Mouse (Mus musculus) neural tube, embryonic 11.5 days (tissue): ENCODE data around the gene Elavl1. TPM values are rescaled to one million over a fixed set of nuclear protein-coding genes. Genes with fewer than 3 reads are reported as not detected.
"Not testable (repeated sequence)": the region's sequence is repeated elsewhere in the genome, so short reads cannot be mapped to it uniquely, and the experiment has no call there.

ENCODE experiments used
- ATAC-seq: fragments of 200-750 bp; cut with Nextera tagmentation; 2 replicates; pipeline ENCODE4 v1.8.0; 2017; ENCODE audit warnings: moderate number of reproducible peaks, mild to moderate bottlenecking, moderate TSS enrichment, moderate library complexity; ENCODE audit not compliant: insufficient read depth, low FRiP score, low TSS enrichment
- DNase-seq: peaks from one replicate; pipeline ENCODE4 v3.0.0-alpha.2; 2015; ENCODE audit warnings: low spot score
- H3K27ac ChIP-seq: fragments of 300-500 bp; sonication (generic); 2 replicates; pipeline ENCODE4 v1.5.1; 2014; ENCODE audit warnings: low read depth, mild to moderate bottlenecking, low read length
- H3K27me3 ChIP-seq: fragments of 300-500 bp; sonication (generic); 2 replicates; pipeline ENCODE4 v1.6.1; 2014; ENCODE audit warnings: mild to moderate bottlenecking, low read length, mixed read lengths; ENCODE audit not compliant: control insufficient read depth, insufficient read depth
- H3K36me3 ChIP-seq: fragments of 300-500 bp; sonication (generic); 2 replicates; pipeline ENCODE4 v1.6.1; 2014; ENCODE audit warnings: mild to moderate bottlenecking, low read length, moderate library complexity, mixed read lengths; ENCODE audit not compliant: control insufficient read depth, insufficient read depth
- H3K4me1 ChIP-seq: fragments of 300-500 bp; sonication (generic); 2 replicates; pipeline ENCODE4 v1.6.1; 2014; ENCODE audit warnings: low read length, mixed read lengths; ENCODE audit not compliant: control insufficient read depth, insufficient read depth
- H3K4me2 ChIP-seq: fragments of 300-500 bp; sonication (generic); 2 replicates; pipeline ENCODE4 v1.6.1; 2014; ENCODE audit warnings: low read depth, mild to moderate bottlenecking, moderate library complexity
- H3K4me3 ChIP-seq: fragments of 300-500 bp; sonication (generic); 2 replicates; pipeline ENCODE4 v1.5.1; 2014; ENCODE audit warnings: low read depth, low read length
- H3K9ac ChIP-seq: fragments of 300-500 bp; sonication (generic); 2 replicates; pipeline ENCODE4 v1.6.1; 2014; ENCODE audit warnings: mild to moderate bottlenecking, low read length
- H3K9me3 ChIP-seq: fragments of 300-500 bp; sonication (generic); 2 replicates; pipeline ENCODE4 v1.6.1; 2016; ENCODE audit warnings: low read length; ENCODE audit not compliant: control insufficient read depth
- WGBS: fragments of 180-500 bp; shearing (Covaris S2); extraction: QIAGEN DNeasy Blood & Tissue Kit; methylation state at CpG from one replicate; pipeline ENCODE4 v1.1.7; 2014; 5-methylcytosine and 5-hydroxymethylcytosine counted together
- polyA plus RNA-seq: library from polyadenylated mRNA; unstranded; fragments of >200 nt; fragmentation: Nextera tagmentation; extraction: Ambion mirVana; gene quantifications from 2 replicates; pipeline ENCODE4 v1.2.1, GENCODE M21; 2014

Elavl1 gene
- polyA plus RNA-seq, 1 experiment from 2014 or later: 311 TPM

DNA sequence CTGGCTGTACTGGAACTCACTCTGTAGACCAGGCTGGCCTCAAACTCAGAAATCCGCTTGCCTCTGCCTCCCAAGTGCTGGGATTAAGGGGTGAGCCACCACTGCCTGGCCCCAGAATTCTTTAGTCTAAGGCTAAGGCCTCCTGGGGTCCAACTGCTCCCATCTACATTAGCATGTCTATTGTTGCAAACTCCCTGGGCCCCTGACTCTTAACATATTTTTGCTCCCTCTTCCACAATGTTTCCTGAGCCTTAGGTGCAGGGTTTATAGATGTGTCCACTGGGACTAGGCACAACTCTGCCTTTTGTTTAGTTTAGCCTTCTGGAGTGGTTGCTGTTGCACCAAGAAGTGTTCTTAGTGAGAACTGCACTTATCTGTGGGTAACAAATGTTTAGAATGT lies 29.3 kb upstream of the Elavl1 start:
- H3K36me3 ChIP-seq: no peaks in the 10 kb centered on the region
- H3K4me2 ChIP-seq: no peak overlapping the region
- no peak for ATAC-seq
- 91% methylated on average over 1 of the region's 1 CpGs for whole genome bisulfite sequencing
- no peak for DNase-seq
- H3K9me3 ChIP-seq: no peaks in the 10 kb centered on the region
- no peak overlapping the region for H3K4me3 ChIP-seq
- H3K9ac ChIP-seq: no peak overlapping the region
- no peak overlapping the region for H3K27ac ChIP-seq
- H3K4me1 ChIP-seq: no peaks in the 10 kb centered on the region
- no peaks in the 10 kb centered on the region for H3K27me3 ChIP-seq

GRCm38 (mm10) chr8:4353741-4354140 lies 28.5 kb upstream of the Elavl1 start:
- ATAC-seq: no peak
- Histone ChIP-seq H3K9me3 (no peaks in the 10 kb centered on the region), H3K27me3 (no peaks in the 10 kb centered on the region), H3K9ac (no peak overlapping the region), H3K4me1 (no peaks in the 10 kb centered on the region), H3K36me3 (no peaks in the 10 kb centered on the region), H3K27ac (no peak overlapping the region), H3K4me2 (no peak overlapping the region), H3K4me3 (no peak overlapping the region)
- 82% methylated on average over 4 of the region's 4 CpGs for WGBS
- DNase-seq: no peak

DNA sequence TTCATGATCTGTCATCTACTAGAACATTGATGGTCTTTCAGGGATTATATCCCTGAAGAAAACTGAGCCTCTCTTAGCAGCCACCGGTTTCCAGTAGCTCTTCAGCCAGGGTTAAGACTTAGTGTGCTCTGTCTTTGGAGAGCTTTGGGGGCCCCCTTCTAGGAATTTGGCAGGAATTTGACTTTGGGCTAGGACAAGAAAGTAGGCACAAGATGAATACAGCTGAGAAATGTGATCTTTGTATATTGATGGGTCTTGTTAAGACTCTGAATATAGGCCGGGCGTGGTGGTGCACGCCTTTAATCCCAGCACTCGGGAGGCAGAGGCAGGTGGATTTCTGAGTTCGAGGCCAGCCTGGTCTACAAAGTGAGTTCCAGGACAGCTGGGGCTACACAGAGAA lies 27.3 kb upstream of the Elavl1 start:
- DNase-seq: not testable (repeated sequence)

DNA sequence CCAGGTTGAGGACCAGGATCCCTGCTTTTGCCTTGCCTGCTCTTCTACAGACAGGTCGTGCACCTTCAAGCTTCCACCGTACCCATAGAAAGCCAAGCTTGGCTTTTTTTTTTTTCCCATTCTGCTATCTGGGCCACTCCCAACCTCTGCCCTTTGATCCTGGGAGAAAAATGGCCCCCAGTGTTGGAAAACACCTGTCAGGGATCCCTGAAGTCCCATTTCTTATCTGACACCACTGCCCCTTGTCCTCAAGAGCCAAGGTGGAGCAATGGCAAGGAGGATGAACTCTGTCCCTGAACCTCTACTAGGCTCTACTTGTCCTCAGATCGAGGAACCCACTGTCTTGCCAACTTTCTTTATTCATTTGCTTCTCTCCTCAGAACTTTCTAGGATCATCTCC lies 25.4 kb upstream of the Elavl1 start:
- no peak for ATAC-seq
- 86% methylated on average over 3 of the region's 3 CpGs for WGBS

More for the DNA sequence above, 27.3 kb upstream of the Elavl1 start:
- not testable (repeated sequence) for H3K4me1 ChIP-seq, H3K9ac ChIP-seq, H3K27me3 ChIP-seq, ATAC-seq, H3K4me2 ChIP-seq, H3K36me3 ChIP-seq, H3K9me3 ChIP-seq, H3K4me3 ChIP-seq, H3K27ac ChIP-seq
- 88% methylated on average over 6 of the region's 6 CpGs for WGBS

GRCm38 (mm10) chr8:4349335-4349734 lies 24.1 kb upstream of the Elavl1 start:
- Histone ChIP-seq H3K27me3 (no peaks in the 10 kb centered on the region), H3K36me3 (no peaks in the 10 kb centered on the region), H3K9ac (no peak overlapping the region), H3K27ac (no peak overlapping the region), H3K9me3 (no peaks in the 10 kb centered on the region), H3K4me3 (no peak overlapping the region), H3K4me2 (no peak overlapping the region), H3K4me1 (no peaks in the 10 kb centered on the region)
- no peak for ATAC-seq
- no peak for DNase-seq
- 75% methylated on average over 1 of the region's 1 CpGs for WGBS

More for the DNA sequence above, 25.4 kb upstream of the Elavl1 start:
- H3K9me3 ChIP-seq: no peaks in the 10 kb centered on the region
- H3K4me1 ChIP-seq: no peaks in the 10 kb centered on the region
- no peak overlapping the region for H3K27ac ChIP-seq
- H3K36me3 ChIP-seq: no peaks in the 10 kb centered on the region
- DNase-seq: no peak
- H3K27me3 ChIP-seq: no peaks in the 10 kb centered on the region
- H3K4me3 ChIP-seq: no peak overlapping the region
- no peak overlapping the region for H3K9ac ChIP-seq
- no peak overlapping the region for H3K4me2 ChIP-seq

DNA sequence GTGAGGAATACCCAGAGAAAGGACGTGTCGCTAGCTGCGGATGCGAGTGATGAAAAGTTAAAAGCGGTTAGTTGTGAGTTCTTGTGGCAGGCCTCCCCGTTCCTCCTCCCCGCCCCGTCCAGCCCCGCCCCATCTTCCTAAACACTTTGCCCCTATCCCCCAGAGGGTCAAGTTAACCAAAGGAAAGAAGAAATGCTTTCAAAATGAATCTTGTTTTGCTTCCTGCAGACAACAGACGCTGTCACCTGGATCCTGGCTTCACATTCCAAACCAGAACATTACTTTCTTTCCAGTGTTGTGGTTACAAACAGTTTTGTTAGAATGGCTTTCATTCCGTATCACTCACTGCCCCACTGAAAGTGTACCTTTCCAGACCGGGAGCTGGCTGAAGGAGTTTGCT lies 23.1 kb upstream of the Elavl1 start:
- no peak overlapping the region for H3K9ac ChIP-seq
- H3K27ac ChIP-seq: no peak overlapping the region
- H3K4me1 ChIP-seq: no peaks in the 10 kb centered on the region
- DNase-seq (no peak), ATAC-seq (no peak)
- H3K9me3 ChIP-seq: no peaks in the 10 kb centered on the region
- H3K36me3 ChIP-seq: no peaks in the 10 kb centered on the region
- H3K27me3 ChIP-seq: no peaks in the 10 kb centered on the region
- 43% methylated on average over 11 of the region's 12 CpGs for WGBS
- no peak overlapping the region for H3K4me2 ChIP-seq
- H3K4me3 ChIP-seq: no peak overlapping the region

GRCm38 (mm10) chr8:4347661-4348060 lies 22.4 kb upstream of the Elavl1 start:
- ATAC-seq: no peak
- H3K4me2 ChIP-seq: no peak overlapping the region
- no peak overlapping the region for H3K27ac ChIP-seq

GRCm38 (mm10) chr8:4340207-4340606 lies 15.0 kb upstream of the Elavl1 start:
- no peak overlapping the region for H3K4me3 ChIP-seq
- WGBS: 84% methylated on average over 3 of the region's 3 CpGs
- no peak overlapping the region for H3K9ac ChIP-seq
- no peaks in the 10 kb centered on the region for H3K27me3 ChIP-seq
- DNase-seq: no peak
- peaks cover 15% of the 10 kb centered on the region for H3K36me3 ChIP-seq
- H3K27ac ChIP-seq: no peak overlapping the region
- H3K4me1 ChIP-seq: no peaks in the 10 kb centered on the region
- H3K4me2 ChIP-seq: no peak overlapping the region
- H3K9me3 ChIP-seq: no peaks in the 10 kb centered on the region
- ATAC-seq: no peak

More at GRCm38 (mm10) chr8:4347661-4348060, 22.4 kb upstream of the Elavl1 start:
- H3K27me3 ChIP-seq: no peaks in the 10 kb centered on the region
- no peak for DNase-seq
- 66% methylated on average over 7 of the region's 7 CpGs for WGBS
- H3K9ac ChIP-seq: no peak overlapping the region
- no peaks in the 10 kb centered on the region for H3K9me3 ChIP-seq
- H3K36me3 ChIP-seq: no peaks in the 10 kb centered on the region
- no peak overlapping the region for H3K4me3 ChIP-seq
- H3K4me1 ChIP-seq: no peaks in the 10 kb centered on the region

- no peak overlapping the region for H3K4me2 ChIP-seq
- H3K4me3 ChIP-seq: no peak overlapping the region
- no peaks in the 10 kb centered on the region for H3K4me1 ChIP-seq
- peaks cover 19% of the 10 kb centered on the region for H3K36me3 ChIP-seq
- no peak for DNase-seq
- H3K27me3 ChIP-seq: no peaks in the 10 kb centered on the region
- 93% methylated on average over 2 of the region's 2 CpGs for WGBS
- ATAC-seq: no peak
- no peaks in the 10 kb centered on the region for H3K9me3 ChIP-seq
- H3K9ac ChIP-seq: no peak overlapping the region
- no peak overlapping the region for H3K27ac ChIP-seq
Observed at GRCm38 (mm10) chr8:4335678-4336077, 10.5 kb upstream of the Elavl1 start.
